Mouse (Mus musculus): ENCODE measurements around the gene Ncor1. TPM values are rescaled to one million over a fixed set of nuclear protein-coding genes. Genes with fewer than 3 reads are reported as not detected.
"Not testable (repeated sequence)": the region's sequence is repeated elsewhere in the genome, so short reads cannot be mapped to it uniquely, and the experiment has no call there.

Ncor1 gene
- polyA plus RNA-seq, 1 experiment from 2014 or later = 211 TPM

DNA sequence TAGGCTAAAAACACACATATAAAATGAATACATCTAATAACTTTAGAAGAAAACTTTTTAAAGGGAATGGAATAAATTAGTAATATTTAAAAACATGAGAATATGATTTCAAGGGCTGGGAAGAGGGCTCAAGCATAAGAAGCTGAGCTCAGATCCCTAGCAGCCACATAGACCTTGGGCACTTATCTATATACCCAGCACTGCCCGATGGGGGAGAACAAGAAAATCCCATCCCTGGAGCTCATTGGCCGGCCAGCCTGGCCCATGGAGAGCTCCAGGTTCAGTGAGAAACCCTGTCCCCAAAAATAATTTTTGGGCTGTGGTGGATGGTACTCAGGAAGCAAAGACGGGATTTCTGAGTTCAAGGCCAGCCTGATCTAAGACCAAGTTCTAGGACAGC, 7.5 kb upstream of the Ncor1 start:
- no peak overlapping the region for H3K4me3 ChIP-seq (replicated peaks; ENCODE audit: low read depth, low read length)
- H3K4me1 ChIP-seq (ENCODE audit: control insufficient read depth, insufficient read depth, low read length) = no peaks in the 10 kb centered on the region
- 88% methylated on average over 3 of the region's 3 CpGs for WGBS
- no peaks in the 10 kb centered on the region for H3K27me3 ChIP-seq (ENCODE audit: control insufficient read depth, insufficient read depth, low read length)
- ATAC-seq (ENCODE audit: low FRiP score, low TSS enrichment) = no peak
- no peaks in the 10 kb centered on the region for H3K36me3 ChIP-seq (ENCODE audit: control insufficient read depth, insufficient read depth, low read length)
- H3K9me3 ChIP-seq (ENCODE audit: control insufficient read depth, low read length) = no peaks in the 10 kb centered on the region
- DNase-seq = no peak
- H3K27ac ChIP-seq (replicated peaks; ENCODE audit: low read depth, low read length) = no peak overlapping the region
- no peak overlapping the region for H3K4me2 ChIP-seq (ENCODE audit: low read length)
- H3K9ac ChIP-seq (replicated peaks; ENCODE audit: low read length) = no peak overlapping the region

DNA sequence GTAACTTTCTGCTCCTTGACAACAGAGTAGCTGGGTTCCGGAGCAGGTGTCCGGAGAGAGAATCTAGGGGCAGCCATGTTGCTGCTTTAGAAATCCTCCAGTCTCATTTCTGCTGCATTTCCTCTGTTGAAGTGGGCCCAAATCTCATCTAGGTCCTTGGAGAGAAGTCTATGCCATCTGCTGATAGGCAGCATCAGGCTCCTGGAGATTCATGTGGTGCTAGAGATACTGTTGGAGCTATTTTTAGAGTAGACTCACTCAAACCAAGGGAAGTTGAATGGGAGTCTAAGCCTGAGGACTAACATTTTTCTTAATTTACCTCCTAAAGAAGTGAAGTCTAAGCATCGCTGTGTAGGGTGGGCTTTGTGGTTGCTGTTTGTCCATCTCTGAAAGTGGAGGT, 6.4 kb upstream of the Ncor1 start:
- no peaks in the 10 kb centered on the region for H3K4me1 ChIP-seq (ENCODE audit: control insufficient read depth, insufficient read depth, low read length)
- 96% methylated on average over 3 of the region's 3 CpGs for WGBS
- H3K27me3 ChIP-seq (ENCODE audit: control insufficient read depth, insufficient read depth, low read length) = no peaks in the 10 kb centered on the region
- H3K4me3 ChIP-seq (replicated peaks; ENCODE audit: low read depth, low read length) = no peak overlapping the region
- H3K9ac ChIP-seq (replicated peaks; ENCODE audit: low read length) = no peak overlapping the region
- no peaks in the 10 kb centered on the region for H3K36me3 ChIP-seq (ENCODE audit: control insufficient read depth, insufficient read depth, low read length)
- H3K4me2 ChIP-seq (ENCODE audit: low read length) = no peak overlapping the region
- H3K27ac ChIP-seq (replicated peaks; ENCODE audit: low read depth, low read length) = no peak overlapping the region
- DNase-seq (no peak), ATAC-seq (ENCODE audit: low FRiP score, low TSS enrichment) (no peak)
- H3K9me3 ChIP-seq (ENCODE audit: control insufficient read depth, low read length) = no peaks in the 10 kb centered on the region

DNA sequence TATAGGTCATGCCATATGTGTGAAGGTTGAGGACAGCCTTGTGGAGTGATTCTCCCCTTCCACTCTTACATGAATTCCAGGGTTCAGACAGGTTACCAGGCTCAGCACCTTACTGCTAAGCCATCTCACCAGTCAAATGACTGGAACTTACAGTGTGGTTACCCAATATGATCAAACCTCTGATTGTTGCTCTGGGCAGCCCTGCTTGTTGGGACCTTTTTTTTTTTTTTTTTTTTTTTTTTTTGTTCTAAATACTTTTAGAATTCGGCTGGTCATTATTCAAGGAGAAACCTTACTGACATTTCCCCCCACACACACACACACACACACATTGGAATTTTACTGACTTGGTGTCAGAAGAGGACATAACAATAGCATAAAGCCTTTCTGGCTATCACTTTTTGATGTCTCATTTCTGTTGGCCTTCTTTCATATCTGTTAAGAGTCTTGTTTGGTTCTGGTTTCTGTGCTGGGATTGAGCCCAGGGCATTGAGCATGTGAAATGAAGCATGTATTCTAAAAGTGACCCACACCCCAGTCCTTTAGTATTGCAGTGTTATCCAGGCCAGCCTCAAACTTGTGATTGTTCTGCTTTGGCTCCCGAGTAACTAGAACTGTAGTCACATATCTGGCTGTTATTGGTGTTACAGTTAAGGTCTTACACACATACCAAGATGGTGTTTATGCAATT, 5.0 kb upstream of the Ncor1 start:
- Histone ChIP-seq H3K27me3 (ENCODE audit: control insufficient read depth, insufficient read depth, low read length) (no peaks in the 10 kb centered on the region), H3K9ac (replicated peaks; ENCODE audit: low read length) (no peak overlapping the region), H3K4me1 (ENCODE audit: control insufficient read depth, insufficient read depth, low read length) (0 out of 2 replicates have a peak, but pooled peaks cover 5% of the 10 kb centered on the region), H3K36me3 (ENCODE audit: control insufficient read depth, insufficient read depth, low read length) (no peaks in the 10 kb centered on the region), H3K4me2 (ENCODE audit: low read length) (no peak overlapping the region), H3K27ac (replicated peaks; ENCODE audit: low read depth, low read length) (no peak overlapping the region), H3K4me3 (replicated peaks; ENCODE audit: low read depth, low read length) (no peak overlapping the region), H3K9me3 (ENCODE audit: control insufficient read depth, low read length) (no peaks in the 10 kb centered on the region)
- DNase-seq (no peak), ATAC-seq (ENCODE audit: low FRiP score, low TSS enrichment) (no peak)
- 62% methylated on average over 2 of the region's 2 CpGs for WGBS

DNA sequence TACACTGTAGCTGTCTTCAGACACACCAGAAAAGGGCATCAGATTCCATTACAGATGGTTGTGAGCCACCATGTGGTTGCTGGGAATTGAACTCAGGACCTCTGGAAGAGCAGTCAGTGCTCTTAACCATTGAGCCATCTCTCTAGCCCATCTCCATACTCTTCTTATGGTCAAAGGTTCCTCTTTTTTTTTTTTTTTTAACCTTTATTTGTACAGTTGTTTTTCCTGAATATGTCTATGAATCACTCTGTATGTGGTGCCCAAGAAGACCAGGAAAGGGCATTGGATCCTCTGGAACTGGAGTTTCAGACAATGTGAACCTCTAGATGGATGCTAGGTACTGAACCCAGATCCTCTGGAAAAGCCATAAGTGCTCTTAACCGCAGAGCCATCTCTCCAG, 4.2 kb upstream of the Ncor1 start:
- WGBS = 98% methylated on average over 1 of the region's 1 CpGs

DNA sequence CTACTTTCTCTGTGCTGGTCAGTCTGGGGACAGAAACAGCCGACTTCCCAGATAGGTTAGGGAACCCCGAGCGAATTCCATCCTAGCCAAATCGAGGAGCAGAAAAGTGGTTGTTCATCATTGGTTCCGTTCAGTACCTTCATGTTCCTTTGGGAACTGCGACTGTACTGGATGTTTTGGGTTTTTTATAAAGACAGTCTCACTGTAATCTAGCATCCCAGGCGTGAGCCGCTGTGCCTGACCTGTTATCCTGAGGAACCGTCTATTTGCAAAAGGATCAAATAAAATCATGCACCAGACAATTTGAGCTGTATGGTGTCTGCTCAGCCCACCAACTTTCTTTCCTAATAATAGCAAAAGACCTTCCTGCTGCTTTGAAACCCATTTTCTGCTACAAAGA, 439 bp upstream of the Ncor1 start:
- ATAC-seq (ENCODE audit: low FRiP score, low TSS enrichment) (no peak), DNase-seq (no peak)
- Histone ChIP-seq H3K4me1 (ENCODE audit: control insufficient read depth, insufficient read depth, low read length) (peaks cover 14% of the 10 kb centered on the region; the same call in 1 of the 2 replicates), H3K27ac (replicated peaks; ENCODE audit: low read depth, low read length) (peak overlapping the region; percentile 97), H3K9ac (replicated peaks; ENCODE audit: low read length) (peak overlapping the region; percentile 97), H3K4me2 (ENCODE audit: low read length) (peak overlapping the region; percentile 87), H3K9me3 (ENCODE audit: control insufficient read depth, low read length) (no peaks in the 10 kb centered on the region), H3K4me3 (replicated peaks; ENCODE audit: low read depth, low read length) (peak overlapping the region; percentile 96), H3K27me3 (ENCODE audit: control insufficient read depth, insufficient read depth, low read length) (no peaks in the 10 kb centered on the region), H3K36me3 (ENCODE audit: control insufficient read depth, insufficient read depth, low read length) (no peaks in the 10 kb centered on the region)
- 2% methylated on average over 9 of the region's 9 CpGs for WGBS

More for the DNA sequence above, 4.2 kb upstream of the Ncor1 start:
- H3K27me3 ChIP-seq (ENCODE audit: control insufficient read depth, insufficient read depth, low read length); H3K27ac ChIP-seq (replicated peaks; ENCODE audit: low read depth, low read length); H3K9me3 ChIP-seq (ENCODE audit: control insufficient read depth, low read length); H3K4me3 ChIP-seq (replicated peaks; ENCODE audit: low read depth, low read length); ATAC-seq (ENCODE audit: low FRiP score, low TSS enrichment); H3K4me1 ChIP-seq (ENCODE audit: control insufficient read depth, insufficient read depth, low read length); H3K4me2 ChIP-seq (ENCODE audit: low read length); DNase-seq; H3K9ac ChIP-seq (replicated peaks; ENCODE audit: low read length); H3K36me3 ChIP-seq (ENCODE audit: control insufficient read depth, insufficient read depth, low read length): not testable (repeated sequence)

DNA sequence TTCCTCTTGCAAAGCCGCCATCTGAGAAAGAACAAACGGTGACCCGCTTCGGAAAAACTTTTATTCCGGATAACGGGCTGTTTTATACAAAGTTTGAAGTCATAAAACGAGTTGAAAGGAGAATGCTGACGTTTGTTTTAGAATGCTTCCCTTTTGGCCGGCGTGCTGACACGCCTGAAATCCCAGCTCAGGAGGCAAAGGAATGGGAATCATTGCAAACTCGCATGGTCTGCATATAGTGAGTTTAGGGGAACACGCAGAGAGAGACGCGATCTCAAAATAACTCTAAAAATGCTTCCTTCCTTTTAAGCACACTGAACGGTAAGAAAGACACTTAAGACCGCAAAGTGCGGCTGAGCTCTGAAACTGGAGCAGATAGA, 460 bp downstream of the Ncor1 start:
- no peak for DNase-seq
- peak overlapping the region; percentile 97 for H3K27ac ChIP-seq (replicated peaks; ENCODE audit: low read depth, low read length)

DNA sequence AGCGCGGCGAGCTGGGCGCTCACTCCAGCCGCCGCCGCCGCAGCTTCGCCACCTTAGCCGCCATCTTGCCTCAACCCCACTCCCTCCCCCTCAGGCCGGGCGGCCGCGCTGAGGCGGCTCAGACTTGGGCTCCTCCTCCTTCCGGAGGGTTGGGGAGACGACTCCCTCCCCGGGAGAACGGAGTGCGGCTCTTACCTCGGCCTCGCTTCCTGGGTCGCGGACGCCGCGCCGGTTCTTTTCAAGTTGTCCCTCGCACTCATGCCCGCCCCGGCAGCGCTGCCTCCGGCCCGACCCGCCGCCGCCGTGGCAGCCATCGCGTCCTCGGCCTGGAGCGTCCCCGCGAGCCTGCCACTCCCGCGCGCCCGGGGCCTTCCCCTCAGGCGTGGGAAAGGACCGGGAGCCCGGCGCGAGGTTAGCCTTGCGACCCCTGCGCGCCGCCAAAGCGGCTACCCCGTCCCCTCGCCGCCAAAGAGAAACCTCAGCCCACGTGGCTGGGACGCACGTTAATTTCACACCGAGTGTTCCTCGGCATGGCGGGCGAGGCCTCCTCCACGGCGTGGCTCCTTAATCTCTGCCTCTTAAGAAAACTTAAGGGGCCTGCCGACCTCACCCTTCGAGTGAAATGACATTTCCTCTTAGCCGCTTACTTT, 975 bp downstream of the Ncor1 start:
- ATAC-seq (ENCODE audit: low FRiP score, low TSS enrichment) (peak; percentile 94), DNase-seq (peak; percentile 94)
- H3K4me3 ChIP-seq (replicated peaks; ENCODE audit: low read depth, low read length) = peak overlapping the region; percentile 96
- H3K4me1 ChIP-seq (ENCODE audit: control insufficient read depth, insufficient read depth, low read length) = peaks cover 14% of the 10 kb centered on the region; the same call in 1 of the 2 replicates
- no peaks in the 10 kb centered on the region for H3K27me3 ChIP-seq (ENCODE audit: control insufficient read depth, insufficient read depth, low read length)
- no peaks in the 10 kb centered on the region for H3K9me3 ChIP-seq (ENCODE audit: control insufficient read depth, low read length)
- under 1% methylated on average over 66 of the region's 73 CpGs for WGBS
- no peaks in the 10 kb centered on the region for H3K36me3 ChIP-seq (ENCODE audit: control insufficient read depth, insufficient read depth, low read length)
- peak overlapping the region; percentile 97 for H3K9ac ChIP-seq (replicated peaks; ENCODE audit: low read length)
- peak overlapping the region; percentile 97 for H3K27ac ChIP-seq (replicated peaks; ENCODE audit: low read depth, low read length)
- H3K4me2 ChIP-seq (ENCODE audit: low read length) = peak overlapping the region; percentile 87

More for the DNA sequence above, 460 bp downstream of the Ncor1 start:
- no peaks in the 10 kb centered on the region for H3K27me3 ChIP-seq (ENCODE audit: control insufficient read depth, insufficient read depth, low read length)
- H3K9me3 ChIP-seq (ENCODE audit: control insufficient read depth, low read length) = no peaks in the 10 kb centered on the region
- peak overlapping the region; percentile 87 for H3K4me2 ChIP-seq (ENCODE audit: low read length)
- H3K36me3 ChIP-seq (ENCODE audit: control insufficient read depth, insufficient read depth, low read length) = no peaks in the 10 kb centered on the region
- peak overlapping the region; percentile 97 for H3K9ac ChIP-seq (replicated peaks; ENCODE audit: low read length)
- peaks cover 14% of the 10 kb centered on the region; the same call in 1 of the 2 replicates for H3K4me1 ChIP-seq (ENCODE audit: control insufficient read depth, insufficient read depth, low read length)
- under 1% methylated on average over 18 of the region's 18 CpGs for WGBS
- H3K4me3 ChIP-seq (replicated peaks; ENCODE audit: low read depth, low read length) = peak overlapping the region; percentile 96
- no peak for ATAC-seq (ENCODE audit: low FRiP score, low TSS enrichment)

DNA sequence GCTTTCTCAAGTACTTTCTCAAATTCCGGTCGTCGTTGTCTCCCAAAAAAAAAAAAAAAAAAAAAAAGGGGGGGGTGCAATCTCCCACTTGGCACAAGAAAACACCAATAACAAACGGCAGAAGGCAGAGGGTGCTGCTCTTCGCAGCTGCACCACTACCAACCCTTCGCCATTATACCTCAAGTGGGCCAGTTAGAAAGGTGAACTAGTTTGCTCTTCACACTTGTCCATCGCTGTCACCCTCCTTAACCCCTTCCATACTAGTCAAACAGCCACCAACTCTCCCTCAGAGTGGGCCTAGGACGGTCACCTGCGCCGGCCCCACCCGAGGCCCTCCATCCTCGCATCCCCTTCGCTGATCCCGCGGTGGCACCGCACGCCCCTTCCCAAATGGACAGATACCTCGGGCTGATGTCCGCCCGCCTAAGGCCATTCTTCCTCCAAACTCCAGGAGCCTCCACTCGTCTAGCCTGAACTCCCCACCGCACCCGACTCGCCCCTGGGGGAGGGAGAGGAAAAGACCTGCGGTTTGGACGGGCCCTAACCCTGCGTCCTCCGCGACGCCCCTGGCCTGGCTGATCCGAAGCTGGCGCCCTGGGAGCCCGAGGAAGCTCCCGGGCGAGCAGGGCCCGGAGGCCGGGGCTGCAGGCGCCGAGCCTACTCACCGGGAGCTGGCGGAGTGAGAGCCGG, 1.7 kb downstream of the Ncor1 start:
- peak overlapping the region; percentile 87 for H3K4me2 ChIP-seq (ENCODE audit: low read length)
- DNase-seq (peak; percentile 73), ATAC-seq (ENCODE audit: low FRiP score, low TSS enrichment) (peak; percentile 80)
- H3K9me3 ChIP-seq (ENCODE audit: control insufficient read depth, low read length) = no peaks in the 10 kb centered on the region
- H3K4me3 ChIP-seq (replicated peaks; ENCODE audit: low read depth, low read length) = peak overlapping the region; percentile 96
- no peaks in the 10 kb centered on the region for H3K36me3 ChIP-seq (ENCODE audit: control insufficient read depth, insufficient read depth, low read length)
- H3K27ac ChIP-seq (replicated peaks; ENCODE audit: low read depth, low read length) = peak overlapping the region; percentile 97
- H3K27me3 ChIP-seq (ENCODE audit: control insufficient read depth, insufficient read depth, low read length) = no peaks in the 10 kb centered on the region
- H3K4me1 ChIP-seq (ENCODE audit: control insufficient read depth, insufficient read depth, low read length) = peaks cover 14% of the 10 kb centered on the region; the same call in 1 of the 2 replicates
- peak overlapping the region; percentile 97 for H3K9ac ChIP-seq (replicated peaks; ENCODE audit: low read length)
- under 1% methylated on average over 42 of the region's 42 CpGs for WGBS
